Mouse (Mus musculus): Measurements from ENCODE around the gene Cd81. TPM values are rescaled to one million over a fixed set of nuclear protein-coding genes. Genes with fewer than 3 reads are reported as not detected.

Cd81 gene
- polyA plus RNA-seq, 1 experiment: 824 TPM

DNA sequence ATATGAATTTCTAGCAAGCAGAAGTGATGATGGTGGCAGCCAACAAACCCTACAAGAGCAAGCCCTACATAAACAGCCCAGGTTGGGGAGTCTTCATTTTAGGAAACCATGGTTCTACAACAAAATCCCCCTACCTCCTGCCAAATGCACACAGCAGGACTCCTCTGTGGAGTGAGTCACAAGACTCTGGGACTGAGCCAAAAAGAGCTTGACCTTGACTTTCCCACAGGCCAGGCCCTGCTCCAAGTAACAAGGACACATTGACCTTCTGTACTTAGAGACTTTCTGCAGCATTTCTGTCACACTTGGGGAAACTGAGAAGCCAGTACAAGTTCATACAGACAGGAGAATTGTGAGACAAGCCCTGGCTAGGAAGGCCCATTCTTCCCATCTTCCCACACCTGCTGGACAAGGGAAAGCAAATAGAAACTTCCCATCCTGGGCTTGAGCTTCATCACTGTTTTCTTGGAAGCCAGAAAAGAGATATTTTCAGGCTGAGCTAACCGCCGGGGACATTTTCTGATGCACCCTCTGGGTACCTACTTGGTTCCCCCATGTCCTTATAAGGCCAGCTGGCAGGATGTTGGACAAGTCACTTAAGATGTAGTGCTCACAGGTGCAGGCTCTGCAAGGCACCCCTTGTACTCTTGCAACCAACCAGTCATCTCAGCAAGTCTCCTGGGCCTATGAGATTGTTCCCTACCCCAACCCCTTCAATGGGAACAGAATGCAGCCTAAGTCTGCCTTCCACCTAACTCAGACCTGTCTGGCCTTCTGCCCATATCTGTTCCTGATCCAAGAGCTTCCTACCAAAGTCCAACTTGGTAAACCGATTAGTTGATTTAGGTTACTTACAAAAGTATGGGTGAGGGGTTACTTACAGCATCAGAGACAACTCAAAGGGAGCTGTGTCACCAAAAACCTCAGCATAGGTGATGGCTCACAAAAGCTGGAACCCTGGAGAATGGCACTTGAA is 2.4 kb upstream of the Cd81 start:
- Histone ChIP-seq H3K4me3 (ENCODE audit: insufficient read depth, low read depth, low read length) (no peak overlapping the region), H3K27ac (ENCODE audit: insufficient read depth, low read depth, low read length) (peak overlapping the region; percentile 80), H3K36me3 (ENCODE audit: control insufficient read depth, insufficient read depth, low read length) (no peaks in the 10 kb centered on the region), H3K27me3 (replicated peaks; ENCODE audit: control insufficient read depth, insufficient read depth, low read length) (no peaks in the 10 kb centered on the region), H3K4me1 (ENCODE audit: control insufficient read depth, insufficient read depth, low read length) (peaks cover 35% of the 10 kb centered on the region)
- peak; percentile 90 for DNase-seq
- 64% methylated on average over 3 of the region's 3 CpGs for WGBS
- no peak for TF ChIP-seq POLR2A (IDR thresholded peaks at IDR 0.05; ENCODE audit: low read depth, low read length)
- TF ChIP-seq CTCF (conservative IDR thresholded peaks at IDR 0.05; ENCODE audit: insufficient read depth, insufficient read length, low read depth, low read length): no peak

GRCm38 (mm10) chr7:143051316-143051715 is 1.2 kb upstream of the Cd81 start:
- Histone ChIP-seq H3K4me3 (ENCODE audit: insufficient read depth, low read depth, low read length) (no peak overlapping the region), H3K27ac (ENCODE audit: insufficient read depth, low read depth, low read length) (0 out of 2 replicates have a peak overlapping the region, but pooled peaks have one; percentile 8), H3K4me1 (ENCODE audit: control insufficient read depth, insufficient read depth, low read length) (peaks cover 43% of the 10 kb centered on the region), H3K36me3 (ENCODE audit: control insufficient read depth, insufficient read depth, low read length) (no peaks in the 10 kb centered on the region), H3K27me3 (replicated peaks; ENCODE audit: control insufficient read depth, insufficient read depth, low read length) (no peaks in the 10 kb centered on the region)
- WGBS: 33% methylated on average over 2 of the region's 2 CpGs
- peak; percentile 45 for DNase-seq
- TF ChIP-seq POLR2A (IDR thresholded peaks at IDR 0.05; ENCODE audit: low read depth, low read length) (no peak), CTCF (conservative IDR thresholded peaks at IDR 0.05; ENCODE audit: insufficient read depth, insufficient read length, low read depth, low read length) (no peak)

DNA sequence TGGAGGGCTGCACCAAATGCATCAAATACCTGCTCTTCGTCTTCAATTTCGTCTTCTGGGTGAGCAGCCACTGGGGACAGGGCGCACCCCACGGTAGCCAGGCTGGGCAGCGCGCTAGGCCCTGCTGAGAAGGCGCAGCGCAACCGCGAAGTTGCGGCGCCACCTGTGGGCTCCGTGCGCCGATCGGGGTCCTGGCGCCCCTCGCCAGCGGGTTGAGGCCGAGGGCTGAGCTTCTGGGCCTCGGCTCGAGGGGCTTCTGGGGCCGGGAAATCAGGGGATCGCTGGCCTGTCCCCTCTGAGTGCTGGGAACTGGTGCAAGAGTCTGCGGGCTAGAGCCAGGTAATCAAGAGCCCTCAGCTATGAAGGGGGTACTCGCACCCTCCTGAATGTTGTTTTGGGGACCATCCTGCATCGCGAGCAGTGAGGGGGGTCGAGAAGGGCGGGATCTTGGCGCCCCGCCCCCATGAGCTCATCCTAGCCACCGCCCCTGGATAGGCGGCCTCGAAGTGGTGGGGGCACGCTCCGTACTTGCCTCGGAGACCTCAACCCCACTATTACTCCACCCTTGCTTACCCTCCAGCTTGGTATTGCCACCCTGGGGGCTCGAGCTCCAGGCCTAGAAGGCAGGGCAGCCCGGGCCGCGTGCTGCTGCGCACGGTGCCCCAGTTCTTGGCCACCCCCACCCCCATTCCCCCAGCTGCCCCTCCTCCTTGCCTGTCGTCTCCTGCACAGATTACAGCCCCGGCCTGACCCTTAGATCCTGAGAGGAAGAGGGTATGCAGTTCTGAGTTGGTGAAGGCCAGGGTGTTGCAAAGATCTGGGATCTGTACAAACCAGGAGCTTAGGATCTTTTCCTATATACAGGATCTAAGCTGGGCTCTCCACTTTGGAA is 715 bp downstream of the Cd81 start:
- under 1% methylated on average over 46 of the region's 46 CpGs for WGBS
- TF ChIP-seq CTCF (conservative IDR thresholded peaks at IDR 0.05; ENCODE audit: insufficient read depth, insufficient read length, low read depth, low read length): 0 out of 2 replicates have a peak, but pooled peaks have one; percentile 21
- TF ChIP-seq POLR2A (IDR thresholded peaks at IDR 0.05; ENCODE audit: low read depth, low read length): no peak
- peak; percentile 68 for DNase-seq
- Histone ChIP-seq H3K27me3 (replicated peaks; ENCODE audit: control insufficient read depth, insufficient read depth, low read length) (no peaks in the 10 kb centered on the region), H3K4me3 (ENCODE audit: insufficient read depth, low read depth, low read length) (peak overlapping the region; percentile 91), H3K27ac (ENCODE audit: insufficient read depth, low read depth, low read length) (peak overlapping the region; percentile 92), H3K36me3 (ENCODE audit: control insufficient read depth, insufficient read depth, low read length) (no peaks in the 10 kb centered on the region), H3K4me1 (ENCODE audit: control insufficient read depth, insufficient read depth, low read length) (peaks cover 61% of the 10 kb centered on the region)

DNA sequence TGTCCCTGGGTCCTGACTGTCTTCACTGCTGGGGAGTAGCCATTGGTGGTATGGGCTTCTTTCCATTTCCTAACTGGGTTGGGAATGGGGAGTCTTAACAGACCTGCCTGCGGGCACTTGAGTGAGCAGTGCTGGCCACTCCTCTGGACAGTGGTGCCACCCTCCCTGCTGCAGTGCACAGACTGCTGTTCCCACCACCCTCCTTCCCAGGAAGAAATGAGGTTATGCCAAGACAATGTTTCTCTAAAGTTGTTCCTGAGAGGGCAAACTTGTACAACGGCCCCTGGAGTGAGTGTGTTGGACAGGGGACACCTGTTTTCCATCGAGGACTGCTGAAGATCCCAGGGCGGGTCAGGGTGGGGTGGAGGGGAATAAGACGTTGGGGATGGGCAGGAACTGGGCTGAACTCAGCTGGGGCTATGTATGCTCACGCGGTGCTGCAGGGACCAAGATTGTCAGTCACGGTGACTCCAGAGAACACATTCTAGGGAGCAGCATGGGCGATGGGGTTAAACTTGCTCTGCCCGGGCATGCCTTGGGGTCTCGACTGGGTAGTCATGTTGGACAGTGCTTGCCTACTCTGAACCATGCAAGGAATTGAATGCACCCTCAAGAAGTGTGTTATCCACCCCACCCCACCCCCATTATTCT is 1.5 kb downstream of the Cd81 start:
- H3K27ac ChIP-seq (ENCODE audit: insufficient read depth, low read depth, low read length): peak overlapping the region; percentile 32; the same call in 1 of the 2 replicates
- no peaks in the 10 kb centered on the region for H3K36me3 ChIP-seq (ENCODE audit: control insufficient read depth, insufficient read depth, low read length)
- H3K4me3 ChIP-seq (ENCODE audit: insufficient read depth, low read depth, low read length): peak overlapping the region; percentile 91
- H3K4me1 ChIP-seq (ENCODE audit: control insufficient read depth, insufficient read depth, low read length): peaks cover 61% of the 10 kb centered on the region
- DNase-seq: peak; percentile 24
- no peak for TF ChIP-seq POLR2A (IDR thresholded peaks at IDR 0.05; ENCODE audit: low read depth, low read length)
- TF ChIP-seq CTCF (conservative IDR thresholded peaks at IDR 0.05; ENCODE audit: insufficient read depth, insufficient read length, low read depth, low read length): no peak
- H3K27me3 ChIP-seq (replicated peaks; ENCODE audit: control insufficient read depth, insufficient read depth, low read length): no peaks in the 10 kb centered on the region
- WGBS: 9% methylated on average over 11 of the region's 11 CpGs

- Histone ChIP-seq H3K36me3 (ENCODE audit: control insufficient read depth, insufficient read depth, low read length) (no peaks in the 10 kb centered on the region), H3K27me3 (replicated peaks; ENCODE audit: control insufficient read depth, insufficient read depth, low read length) (no peaks in the 10 kb centered on the region), H3K27ac (ENCODE audit: insufficient read depth, low read depth, low read length) (peak overlapping the region; percentile 61), H3K4me3 (ENCODE audit: insufficient read depth, low read depth, low read length) (peak overlapping the region; percentile 91), H3K4me1 (ENCODE audit: control insufficient read depth, insufficient read depth, low read length) (peaks cover 56% of the 10 kb centered on the region)
- 30% methylated on average over 3 of the region's 3 CpGs for WGBS
- no peak for TF ChIP-seq POLR2A (IDR thresholded peaks at IDR 0.05; ENCODE audit: low read depth, low read length)
- TF ChIP-seq CTCF (conservative IDR thresholded peaks at IDR 0.05; ENCODE audit: insufficient read depth, insufficient read length, low read depth, low read length): no peak
- no peak for DNase-seq
These were observed 2.0 kb downstream of the Cd81 start for GRCm38 (mm10) chr7:143054612-143054965.

- Histone ChIP-seq H3K36me3 (ENCODE audit: control insufficient read depth, insufficient read depth, low read length) (no peaks in the 10 kb centered on the region), H3K4me1 (ENCODE audit: control insufficient read depth, insufficient read depth, low read length) (peaks cover 52% of the 10 kb centered on the region), H3K27ac (ENCODE audit: insufficient read depth, low read depth, low read length) (peak overlapping the region; percentile 61), H3K4me3 (ENCODE audit: insufficient read depth, low read depth, low read length) (peak overlapping the region; percentile 91), H3K27me3 (replicated peaks; ENCODE audit: control insufficient read depth, insufficient read depth, low read length) (no peaks in the 10 kb centered on the region)
- 48% methylated on average over 3 of the region's 3 CpGs for WGBS
- DNase-seq: no peak
- no peak for TF ChIP-seq POLR2A (IDR thresholded peaks at IDR 0.05; ENCODE audit: low read depth, low read length)
- no peak for TF ChIP-seq CTCF (conservative IDR thresholded peaks at IDR 0.05; ENCODE audit: insufficient read depth, insufficient read length, low read depth, low read length)
These were observed 2.5 kb downstream of the Cd81 start for GRCm38 (mm10) chr7:143055001-143055400.
